Mouse (Mus musculus) c-Kit-positive CD71-positive TER-119-negative erythroid progenitor cells, embryonic 14.5 days (primary cell): ENCODE data around the gene Cib1.
A peak's percentile ranks its signal among the peaks of the same experiment; 100 is the strongest.

Experiments used
- DNase-seq: peaks from one replicate; pipeline ENCODE4 v3.0.0-alpha.2; 2013; ENCODE audit warnings: low read depth

Cib1 gene

DNA sequence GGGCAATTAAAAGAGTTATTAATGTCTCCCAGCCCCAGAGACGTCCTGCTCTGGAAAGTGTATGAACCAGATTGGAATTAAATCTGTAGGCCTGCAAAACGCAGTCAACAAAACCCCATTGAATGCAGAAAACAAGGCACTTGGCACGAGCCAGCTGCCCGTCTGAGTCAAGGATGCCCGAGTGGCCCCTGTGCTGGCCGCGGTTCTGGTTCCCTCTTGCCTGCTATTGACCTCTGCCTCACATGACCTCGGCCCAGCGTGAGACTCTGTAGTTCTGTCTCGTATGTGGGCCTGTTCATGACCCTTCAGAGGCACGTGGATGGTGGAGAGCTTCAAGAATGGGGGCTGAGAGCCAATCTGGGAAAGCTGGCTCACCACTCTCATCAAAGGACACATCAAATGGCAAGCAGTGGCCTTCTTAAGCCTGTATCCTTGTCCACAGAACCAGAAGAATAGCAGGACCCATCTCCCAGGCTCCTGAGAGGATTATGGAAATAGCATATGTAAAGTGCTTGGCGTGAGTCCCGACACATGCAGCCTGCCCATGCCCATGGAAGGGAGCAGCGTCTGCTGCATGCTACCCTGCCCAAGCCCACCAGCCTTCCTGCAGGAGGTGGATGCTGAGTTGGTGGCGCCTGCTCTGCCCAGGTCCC is 30.6 kb downstream of the Cib1 start:
- no peak for DNase-seq

DNA sequence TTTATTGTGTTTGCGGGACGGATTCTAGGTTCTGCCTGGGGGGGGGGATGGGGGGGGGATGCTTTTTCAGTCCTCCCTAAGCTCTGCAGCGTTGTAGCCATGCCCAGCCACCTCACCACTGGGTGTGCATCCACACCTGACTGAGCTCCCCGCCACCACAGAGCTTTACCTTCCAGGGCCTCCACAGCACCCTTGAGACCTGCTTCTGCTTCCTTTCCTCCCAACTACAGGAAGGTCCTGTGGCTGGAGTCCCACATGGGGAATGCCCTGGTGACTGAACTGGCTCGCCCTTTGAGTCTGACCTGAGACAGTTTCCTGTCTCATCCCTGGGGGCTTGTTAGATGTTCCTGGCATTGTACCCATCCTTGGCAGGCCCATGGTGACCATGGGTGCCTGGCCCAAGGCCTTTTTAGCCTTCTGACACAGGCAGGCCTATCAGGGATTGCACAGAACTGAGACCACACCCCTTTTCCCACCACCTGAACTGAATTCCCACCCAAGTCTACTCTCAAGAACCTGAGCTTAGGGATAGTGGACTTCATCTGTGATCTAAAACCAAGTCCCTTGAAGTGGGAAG is 31.6 kb downstream of the Cib1 start:
- no peak for DNase-seq

DNA sequence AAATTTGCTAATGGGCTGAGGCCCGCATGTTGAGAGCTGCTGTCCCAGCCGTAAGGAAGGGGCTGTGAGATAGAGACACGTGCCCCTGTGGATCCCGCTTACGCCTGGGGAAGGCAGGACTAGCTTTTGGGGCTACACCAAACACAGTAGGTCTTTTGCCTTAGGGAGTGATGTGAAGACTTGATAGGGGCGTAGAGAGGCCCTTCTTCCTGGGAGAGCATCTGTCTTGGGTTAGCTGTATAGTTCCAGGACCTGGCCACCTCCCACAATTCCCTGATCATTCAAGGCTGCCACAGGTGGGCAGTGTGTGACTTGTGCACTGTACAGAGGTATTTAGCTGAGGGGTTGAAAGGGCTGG is 32.0 kb downstream of the Cib1 start:
- DNase-seq: no peak

DNA sequence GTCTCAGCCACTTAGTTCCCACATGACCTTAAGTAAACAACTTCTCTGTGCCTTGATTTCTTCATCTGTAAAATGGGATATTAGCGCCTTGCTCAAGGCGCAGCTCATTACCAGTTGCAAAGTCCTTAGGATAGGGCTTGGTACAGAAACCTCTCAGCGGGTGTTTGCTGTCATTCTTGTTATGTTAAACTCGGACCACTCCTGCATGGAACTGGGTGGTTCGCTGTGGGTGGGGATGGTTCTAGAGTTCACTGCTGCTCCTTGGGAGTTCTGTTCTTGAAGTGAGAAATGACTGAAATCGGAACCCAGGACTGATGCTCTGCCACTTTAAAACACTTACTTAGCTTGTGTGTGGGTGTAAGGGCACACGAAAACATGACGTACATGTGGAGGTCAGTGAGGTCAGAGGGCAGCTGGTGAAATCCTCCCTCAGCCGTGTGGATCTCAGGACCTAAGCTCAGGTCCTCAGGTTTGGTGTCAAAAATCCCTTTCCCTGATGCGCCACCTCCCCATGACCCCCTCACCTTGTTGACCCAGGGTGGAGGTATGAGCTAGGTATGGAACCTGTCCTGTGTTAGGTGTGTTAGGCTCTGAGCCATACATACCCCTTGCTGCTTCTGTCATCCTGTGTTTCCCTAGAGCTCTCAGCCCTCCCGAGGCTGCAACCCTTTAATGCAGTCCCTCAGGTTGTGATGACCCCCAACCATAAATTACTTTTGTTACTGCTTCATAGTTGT is 32.6 kb downstream of the Cib1 start:
- DNase-seq: no peak

DNA sequence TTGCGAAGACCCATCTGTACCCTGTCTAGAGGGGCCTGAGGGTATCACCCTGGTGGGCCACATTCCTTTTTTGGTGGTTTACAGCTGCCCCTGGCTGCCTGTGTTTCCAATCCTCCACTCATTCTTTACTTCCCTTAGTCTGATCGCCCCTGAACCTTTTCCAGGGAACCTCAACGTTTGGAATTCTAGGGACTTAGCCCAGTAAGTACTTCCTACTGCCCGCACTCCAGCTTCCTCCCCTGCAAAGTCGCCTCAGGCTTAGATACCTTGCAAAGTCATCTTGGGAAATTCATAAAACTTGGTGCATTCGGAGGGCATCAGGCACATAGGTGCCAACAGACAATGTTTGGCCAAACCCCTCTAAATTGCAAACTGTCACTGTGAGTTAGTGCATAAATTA is 33.3 kb downstream of the Cib1 start:
- no peak for DNase-seq

DNA sequence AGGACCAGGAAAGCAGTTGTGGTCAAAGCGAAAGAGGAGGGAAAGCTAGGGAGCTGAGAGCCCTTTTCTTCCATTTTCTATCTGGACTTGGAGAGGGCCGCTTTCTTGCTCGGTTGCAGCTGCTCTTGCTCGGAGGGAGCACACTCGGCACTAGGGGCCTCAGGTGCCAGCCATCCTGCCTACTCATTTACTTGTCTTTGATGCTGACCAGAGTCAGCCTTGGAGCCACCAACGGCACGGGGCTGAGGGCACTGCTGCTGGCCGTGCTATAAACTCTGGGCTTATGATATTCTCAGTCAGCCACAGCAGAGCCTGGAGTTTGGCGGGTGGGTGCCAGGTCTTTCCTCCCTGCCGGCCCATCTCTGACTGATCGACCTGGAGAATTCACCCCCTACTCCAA is 33.8 kb downstream of the Cib1 start:
- DNase-seq: no peak

DNA sequence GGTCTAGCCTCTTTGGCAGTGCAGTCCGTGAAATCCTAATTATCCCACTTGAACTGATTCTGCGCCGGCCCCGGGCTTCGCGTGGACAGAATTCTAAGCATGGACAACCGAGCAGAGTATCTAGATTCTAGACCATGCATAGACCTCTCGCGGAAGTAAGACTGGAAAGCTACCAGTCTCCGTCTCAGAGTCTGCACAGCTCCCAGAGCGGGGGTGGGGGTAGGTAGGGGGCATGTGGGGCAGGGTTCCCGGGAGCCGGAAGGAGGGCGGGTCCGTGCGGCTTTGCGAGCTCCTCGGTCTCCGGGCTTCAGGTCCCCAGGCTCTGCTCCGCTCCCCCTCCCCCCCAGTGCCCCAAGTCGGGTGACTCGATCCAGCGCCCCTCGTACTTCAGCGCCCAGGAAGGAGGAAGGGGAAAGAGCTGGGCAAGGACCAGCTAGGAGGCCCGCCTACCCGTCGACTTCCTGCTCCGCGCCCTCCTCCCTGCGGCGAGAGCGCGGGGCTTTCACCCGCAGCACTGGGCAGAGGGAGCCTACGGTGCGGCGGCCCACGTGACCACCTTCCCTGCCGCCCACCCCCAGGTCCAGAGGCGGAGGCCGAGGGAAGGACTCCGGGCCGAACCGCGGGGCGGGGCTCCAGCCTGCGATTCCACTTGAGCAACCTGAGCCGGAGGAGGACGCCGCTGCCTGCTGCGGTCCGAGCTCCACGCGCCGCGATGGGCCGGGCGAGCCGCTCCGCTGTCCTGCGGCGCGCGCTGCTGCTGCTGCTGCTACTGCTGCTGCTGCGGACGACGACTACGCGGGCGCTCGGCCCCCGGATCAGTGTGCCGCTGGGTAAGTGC is 34.5 kb downstream of the Cib1 start:
- no peak for DNase-seq

DNA sequence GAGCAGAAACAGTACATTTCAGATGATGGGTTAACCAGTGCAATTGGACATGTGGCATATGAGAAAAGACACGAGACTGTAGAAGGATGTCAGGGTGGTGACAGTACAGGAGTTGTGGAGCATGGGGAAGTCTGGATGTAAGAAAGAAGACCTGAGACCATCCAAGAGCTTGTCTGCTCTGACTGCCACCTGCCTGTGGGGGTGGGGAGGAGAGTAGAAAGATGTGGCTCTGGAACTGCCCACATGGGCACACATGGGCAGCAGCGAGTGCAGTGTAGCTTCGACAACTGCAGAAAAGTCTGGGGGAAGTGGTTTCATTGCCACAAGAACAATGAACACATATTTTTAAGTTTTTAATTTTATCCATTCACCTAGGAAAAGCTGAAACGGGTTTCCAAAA is 35.2 kb downstream of the Cib1 start:
- no peak for DNase-seq

DNA sequence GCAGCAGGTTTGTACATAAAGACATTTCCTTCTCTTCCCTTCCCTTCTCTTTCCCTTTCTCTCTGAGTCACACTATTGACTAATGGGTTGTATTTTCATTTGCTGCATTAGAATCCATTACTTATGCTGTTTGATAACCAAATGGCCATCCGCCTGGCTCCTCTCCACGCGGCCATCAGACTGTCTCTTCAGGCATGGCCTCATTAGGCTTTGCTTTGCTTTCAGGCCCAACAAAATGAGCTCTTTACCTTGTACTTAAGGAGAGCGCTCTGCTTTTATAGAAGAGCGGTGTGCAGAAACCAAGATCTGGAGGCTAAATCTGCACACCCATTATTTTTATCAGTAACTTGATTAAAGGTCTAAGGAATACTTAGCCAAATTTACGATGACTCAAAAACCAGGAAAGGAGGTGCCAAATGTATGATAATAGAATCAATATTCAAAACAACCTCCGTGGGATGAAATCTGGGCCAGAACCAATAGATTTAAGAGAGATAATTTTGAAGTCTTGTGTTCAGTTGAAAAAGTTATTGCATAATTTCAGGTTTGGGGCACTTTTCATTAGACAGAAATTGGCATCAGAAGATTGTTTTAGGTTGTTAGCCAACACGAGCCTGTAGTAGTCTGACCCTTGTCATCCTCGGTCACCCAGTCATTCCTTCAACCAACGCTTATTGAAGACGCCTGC is 36.9 kb downstream of the Cib1 start:
- DNase-seq: no peak

DNA sequence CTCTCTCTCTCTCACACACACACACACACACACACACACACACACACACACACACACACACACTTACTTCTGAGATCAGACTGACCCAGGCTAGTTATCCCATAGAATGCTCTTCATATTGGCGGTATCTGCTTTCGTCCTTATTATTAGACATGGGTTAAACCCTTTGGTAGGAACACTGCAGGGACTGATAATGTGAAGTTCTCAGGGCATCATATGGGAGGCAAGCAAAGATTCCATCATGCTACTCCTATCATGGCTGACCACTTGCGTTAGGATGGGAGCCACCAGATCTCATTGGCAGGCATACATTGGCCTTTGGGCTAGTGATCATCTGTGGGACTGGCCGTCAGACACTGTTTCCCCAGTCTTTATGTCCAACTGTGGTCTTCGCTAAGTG is 37.5 kb downstream of the Cib1 start:
- DNase-seq: no peak

DNA sequence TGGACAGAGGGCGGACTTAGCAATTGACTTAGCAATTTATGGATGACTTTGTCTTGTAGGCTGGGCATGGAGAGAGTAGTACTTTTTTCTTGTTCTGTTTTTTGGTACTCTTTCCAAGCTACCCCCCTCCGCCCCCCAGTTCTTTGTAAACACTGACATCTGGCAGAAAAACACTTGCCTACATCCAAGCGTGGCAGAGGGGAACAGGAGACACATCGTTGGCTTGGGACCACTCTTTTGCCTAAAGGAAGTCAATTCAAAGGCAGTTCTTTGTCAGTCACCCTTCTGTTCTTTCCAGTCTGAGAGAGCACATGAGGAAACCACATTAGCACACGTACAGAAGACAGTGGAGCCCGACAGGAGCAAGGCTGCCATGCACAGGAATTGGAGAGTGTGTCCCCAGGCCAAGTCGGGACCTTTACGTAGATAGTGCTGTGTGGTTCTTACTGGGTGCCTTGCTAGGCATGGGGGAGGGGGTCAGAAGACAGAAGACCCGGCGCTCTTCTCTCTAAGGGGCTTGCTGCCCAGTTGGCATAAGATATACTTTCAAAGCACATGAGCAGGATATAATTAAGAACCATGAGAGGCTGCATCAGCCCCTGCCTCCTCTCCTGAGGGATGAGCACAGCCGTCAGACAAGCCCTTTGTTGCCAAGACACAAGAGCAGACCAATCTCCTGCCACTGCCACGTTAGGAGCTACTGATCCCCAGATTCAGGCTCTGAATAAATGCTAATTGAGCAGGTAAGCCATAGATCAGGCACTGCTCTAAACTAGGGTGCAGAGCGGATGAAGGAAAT is 38.5 kb downstream of the Cib1 start:
- DNase-seq: no peak

DNA sequence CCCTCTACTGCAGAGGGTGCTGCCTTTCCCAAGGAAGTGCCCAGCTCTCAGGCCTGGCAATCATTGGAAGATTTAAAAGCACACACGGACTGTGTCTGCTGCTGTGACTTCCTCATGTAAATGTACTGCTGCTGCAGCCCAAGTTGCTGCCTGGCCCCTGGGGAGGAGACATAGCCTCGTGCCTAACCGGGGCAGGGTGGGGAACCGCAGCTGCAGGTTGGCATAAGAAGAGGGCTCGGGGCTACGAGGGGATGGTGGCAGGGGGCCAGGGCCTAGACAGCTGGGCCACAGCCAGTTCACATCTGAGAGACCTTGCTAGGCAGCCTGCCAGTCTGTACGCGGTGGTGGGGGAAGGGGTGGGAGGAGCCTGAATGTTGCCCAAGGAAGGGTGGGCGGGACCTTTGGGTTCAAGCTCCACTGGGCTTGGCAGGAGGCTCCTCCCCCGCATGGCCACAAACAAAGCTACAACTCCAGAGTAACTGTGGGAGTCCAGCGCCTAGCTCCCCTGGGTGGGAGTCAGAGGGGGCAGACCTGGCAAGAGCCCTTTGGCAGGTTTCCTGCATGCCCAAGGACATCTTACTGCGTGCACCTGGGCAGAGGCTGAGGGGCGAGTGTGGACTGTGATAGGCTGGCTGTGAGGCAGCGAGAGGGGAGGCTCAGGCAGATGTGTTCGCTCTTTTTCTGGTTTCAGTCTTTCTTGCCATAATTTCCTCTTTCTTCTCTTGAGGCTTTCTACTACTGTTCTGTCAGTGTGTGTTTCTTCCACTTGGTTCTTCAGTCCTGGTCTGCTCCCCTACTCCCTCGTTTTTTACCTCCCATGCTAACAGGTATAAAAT is 40.2 kb downstream of the Cib1 start:
- DNase-seq: peak; percentile 84

DNA sequence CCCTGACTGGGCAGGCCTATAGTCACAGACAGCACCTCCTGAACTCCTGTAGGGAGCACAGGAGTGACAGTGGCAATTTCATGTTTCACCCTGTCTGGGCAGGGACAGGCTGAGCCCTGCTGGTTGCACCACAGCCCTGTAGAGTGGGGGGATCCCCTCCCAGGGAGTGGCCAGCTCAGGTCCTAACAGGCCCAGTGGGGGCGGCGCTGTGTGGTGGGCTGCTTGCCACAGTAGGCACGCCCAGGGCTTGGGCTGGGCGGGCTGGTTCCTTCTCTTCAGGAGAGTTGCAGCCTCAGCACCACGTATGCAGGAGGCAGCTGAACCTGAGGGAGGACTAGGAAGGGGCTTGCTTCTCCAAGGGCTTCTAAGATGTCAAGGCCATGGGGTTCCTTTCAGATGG is 41.2 kb downstream of the Cib1 start:
- DNase-seq: no peak

DNA sequence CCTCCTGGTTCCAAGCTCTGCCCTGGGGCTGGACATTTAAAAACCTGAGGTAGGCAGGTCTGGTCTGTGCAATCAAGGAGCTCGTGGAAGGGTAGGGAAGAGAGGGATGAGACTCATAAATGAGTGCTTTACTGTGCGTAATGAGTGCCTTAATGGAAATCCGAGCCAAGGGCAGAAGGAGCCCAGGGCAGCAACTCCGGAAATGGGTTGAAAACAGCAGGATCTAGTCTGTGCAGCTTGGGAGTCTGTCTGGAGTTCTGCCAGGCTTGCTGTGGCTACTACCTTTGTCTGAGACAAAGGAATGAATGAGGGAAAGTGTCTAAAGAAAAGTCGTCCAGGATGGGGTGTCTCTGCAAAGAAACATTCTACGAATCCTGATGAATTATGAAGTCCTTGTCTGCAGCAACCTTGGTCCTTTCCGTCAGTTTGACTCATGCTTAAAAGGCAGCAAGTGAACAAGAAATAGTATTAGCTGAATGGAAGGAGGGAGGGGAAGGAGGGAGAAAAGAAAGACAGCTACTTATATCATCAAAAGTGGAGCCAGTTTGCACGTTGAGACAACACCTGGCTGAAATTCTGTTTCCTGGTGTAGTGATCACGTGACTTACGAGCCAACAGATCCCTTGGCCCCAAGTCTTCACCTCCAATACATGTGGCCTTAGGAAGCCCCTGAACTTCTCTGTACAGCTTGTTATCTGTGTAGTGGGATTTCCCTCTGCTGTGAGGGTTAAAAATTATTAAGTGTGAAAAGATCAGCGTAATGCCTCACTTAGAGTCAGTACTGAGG is 43.3 kb downstream of the Cib1 start:
- DNase-seq: no peak

DNA sequence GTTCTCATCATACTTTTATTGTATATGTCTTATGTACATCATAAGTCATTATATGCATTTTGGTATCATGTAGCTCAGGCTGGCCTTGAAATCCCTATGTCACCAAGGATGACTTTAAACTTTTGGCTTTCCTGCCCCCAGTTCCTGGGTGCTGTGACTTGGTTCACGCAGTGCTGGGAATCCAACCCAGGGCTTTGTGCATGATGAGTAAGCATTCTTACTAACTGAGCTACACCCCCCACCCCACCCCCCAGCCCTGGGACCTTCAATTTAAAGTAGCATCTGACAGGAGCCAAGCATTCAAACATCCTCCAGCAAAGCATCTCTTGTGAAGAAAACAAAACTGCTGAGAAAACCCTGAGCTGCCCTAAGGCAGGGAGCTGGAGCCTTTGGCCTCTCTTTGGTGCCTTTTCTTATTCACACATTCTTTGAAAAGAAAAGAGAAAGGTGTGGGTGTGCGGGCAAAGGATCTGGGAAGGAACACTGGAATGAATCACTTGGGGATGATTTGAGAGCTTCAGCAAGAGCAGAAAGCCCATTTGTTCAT is 44.0 kb downstream of the Cib1 start:
- no peak for DNase-seq

DNA sequence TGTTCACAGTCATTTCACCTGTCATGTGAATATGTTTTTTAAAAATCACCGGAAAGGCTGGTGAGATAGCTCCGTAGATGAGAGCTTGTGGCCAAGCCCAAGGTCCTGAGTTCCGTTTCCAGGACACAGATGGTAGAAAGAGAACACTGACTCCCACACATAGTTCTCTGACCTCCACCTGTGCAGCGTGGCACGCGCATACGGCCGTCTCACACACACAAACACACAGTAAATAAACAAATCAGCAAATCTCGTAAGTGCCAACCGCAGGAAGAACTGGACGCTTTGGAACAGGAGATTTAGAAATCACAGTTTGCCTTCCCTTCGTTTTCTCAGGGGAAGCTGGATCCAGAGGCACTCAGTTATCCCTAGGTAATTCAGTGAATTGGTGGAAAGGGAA is 45.1 kb downstream of the Cib1 start:
- no peak for DNase-seq

DNA sequence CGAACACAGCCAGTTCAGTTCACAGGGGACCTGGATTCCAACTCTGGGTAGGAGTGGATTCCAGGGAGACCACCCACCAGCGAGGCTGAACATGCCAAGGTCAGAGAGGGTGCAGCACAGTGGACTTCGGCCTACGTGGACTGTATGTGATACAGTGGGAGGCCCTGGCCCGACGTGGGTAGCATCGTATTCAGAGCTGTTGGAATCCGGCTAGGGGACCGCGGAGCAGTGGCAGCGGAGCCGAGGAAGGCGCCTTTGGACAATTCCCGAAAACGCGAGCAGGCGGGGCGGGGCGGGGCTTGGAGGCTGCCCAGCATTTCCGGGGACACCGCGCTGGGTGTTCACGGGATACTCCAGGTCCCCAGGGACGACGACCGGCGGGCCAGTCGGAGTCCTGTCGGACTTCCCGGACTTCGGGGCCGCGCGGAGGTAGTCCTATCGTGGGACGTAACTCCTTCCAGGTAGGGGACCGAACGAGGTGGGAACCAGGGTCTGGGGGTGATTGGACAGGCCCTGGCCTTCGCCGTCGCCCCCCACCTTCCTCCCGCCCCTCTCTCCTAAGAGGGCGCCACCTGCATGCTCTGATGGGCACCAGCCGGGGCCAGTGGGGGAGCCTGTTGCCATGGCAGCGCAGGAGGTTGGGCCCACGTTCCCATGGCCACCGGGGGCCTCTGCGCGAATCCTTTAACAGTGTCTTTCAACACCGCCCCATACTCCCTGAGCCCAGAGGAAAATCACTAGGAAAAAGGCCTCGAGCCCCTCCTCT is 45.9 kb downstream of the Cib1 start, which contains the start of gene Sema4b:
Sema4b (plus strand) TSS at position 311 of the 766 bp plus-strand sequence.
- DNase-seq: no peak

DNA sequence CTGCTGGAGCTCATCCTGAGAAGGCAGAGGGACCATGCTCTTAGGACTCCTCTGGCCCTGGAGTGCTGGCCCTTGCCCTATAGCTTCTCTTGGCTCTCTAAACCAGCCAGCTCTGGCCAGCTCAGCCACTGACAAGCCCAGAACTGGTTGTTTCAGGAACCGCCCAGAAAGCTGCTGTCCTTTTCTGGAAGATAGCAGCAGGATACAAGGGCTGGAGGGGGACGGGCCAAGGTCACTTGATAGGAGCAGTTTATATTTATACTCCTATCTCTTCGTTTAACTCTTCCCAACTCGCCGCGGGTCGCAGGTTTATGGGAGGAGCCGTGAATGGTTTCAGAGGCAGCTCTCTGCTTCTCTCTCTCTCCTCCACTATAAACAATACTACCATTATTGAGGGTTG is 46.6 kb downstream of the Cib1 start:
- DNase-seq: peak; percentile 71
